Mouse (Mus musculus) T-cell, adult 66 days (primary cell): ENCODE data around the gene Slc35d1. TPM values are rescaled to one million over a fixed set of nuclear protein-coding genes. Genes with fewer than 3 reads are reported as not detected.

Source experiments
- total RNA-seq, 2 experiments: library from RNA; stranded (reverse); gene quantifications; 3 replicates in 1 of 2; 4 replicates in 1 of 2; pipeline ENCODE4 v1.2.4; 2023

Gene Slc35d1
- total RNA-seq: 10 to 100 TPM; 23.1 to 33.5 TPM

DNA sequence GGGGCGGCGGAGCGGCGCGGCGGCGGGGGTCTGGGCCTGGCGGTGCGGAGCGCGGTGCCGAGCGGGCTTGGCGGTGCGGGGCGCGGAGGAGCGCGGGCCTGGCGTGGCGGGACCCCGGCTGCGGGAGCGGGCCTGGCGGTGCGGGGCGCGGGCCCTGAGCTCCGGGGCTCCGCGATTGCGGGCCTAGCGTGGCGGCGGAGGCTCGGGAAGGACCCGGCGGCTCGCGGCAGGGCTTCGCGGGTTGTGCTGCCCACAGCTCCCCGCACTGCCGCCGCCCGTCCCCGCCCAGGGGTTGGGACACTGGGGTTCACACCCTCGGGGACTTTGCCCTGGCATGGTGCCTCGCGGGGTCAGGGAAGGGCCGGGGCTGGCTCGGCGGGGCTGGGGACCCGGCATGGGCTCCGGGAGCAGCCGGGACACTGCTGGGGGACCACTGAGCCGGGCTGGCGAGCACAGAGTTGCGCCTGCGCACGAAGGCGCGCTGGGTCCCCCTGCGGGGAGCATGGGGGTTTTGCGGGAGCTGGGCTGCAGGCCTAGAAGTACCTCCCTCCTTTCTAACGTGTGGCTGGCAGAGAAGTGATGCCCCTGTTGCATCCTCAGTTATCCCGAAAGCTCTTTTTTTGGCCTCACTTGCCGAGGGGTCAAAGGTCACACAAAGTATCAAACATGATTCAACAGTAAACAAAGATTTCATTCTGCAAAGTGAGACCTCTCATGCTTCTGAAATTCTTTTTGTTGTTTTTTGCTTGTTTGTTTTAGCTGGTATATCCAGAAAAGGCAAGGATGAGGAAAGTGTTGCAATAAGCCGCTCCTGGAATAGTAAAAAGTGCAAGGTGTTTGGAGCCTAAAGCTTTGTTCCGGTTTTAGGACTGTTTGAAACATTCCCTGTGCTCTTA lies at the start of gene Slc35d1:
TSS of gene Slc35d1 (minus strand) at position 240 of the 896 bp plus-strand sequence.

Other genes with a start within 250 kb of the Slc35d1 start
- gene Tctex1d1, start 236.6 kb downstream of the Slc35d1 start, total RNA-seq: not detected
- gene Insl5, start 188.3 kb downstream of the Slc35d1 start, total RNA-seq: not detected
- gene Mier1, start 100.8 kb downstream of the Slc35d1 start, total RNA-seq: 100 to 1,000 TPM; 129 to 136 TPM
- gene Wdr78, start 100.6 kb downstream of the Slc35d1 start, total RNA-seq: 1 to 10 TPM; 9.2 to 9.9 TPM
- gene 4921539E11Rik, start 75.7 kb upstream of the Slc35d1 start, total RNA-seq: not detected
- gene Oma1, start 98.6 kb upstream of the Slc35d1 start, total RNA-seq: 10 to 100 TPM; 20.0 to 20.3 TPM